Mouse (Mus musculus): ENCODE measurements around the gene Jade1. TPM values are rescaled to one million over a fixed set of nuclear protein-coding genes. Genes with fewer than 3 reads are reported as not detected.

Jade1 gene
- polyA plus RNA-seq, 1 experiment from 2014 or later: 18.9 TPM

DNA sequence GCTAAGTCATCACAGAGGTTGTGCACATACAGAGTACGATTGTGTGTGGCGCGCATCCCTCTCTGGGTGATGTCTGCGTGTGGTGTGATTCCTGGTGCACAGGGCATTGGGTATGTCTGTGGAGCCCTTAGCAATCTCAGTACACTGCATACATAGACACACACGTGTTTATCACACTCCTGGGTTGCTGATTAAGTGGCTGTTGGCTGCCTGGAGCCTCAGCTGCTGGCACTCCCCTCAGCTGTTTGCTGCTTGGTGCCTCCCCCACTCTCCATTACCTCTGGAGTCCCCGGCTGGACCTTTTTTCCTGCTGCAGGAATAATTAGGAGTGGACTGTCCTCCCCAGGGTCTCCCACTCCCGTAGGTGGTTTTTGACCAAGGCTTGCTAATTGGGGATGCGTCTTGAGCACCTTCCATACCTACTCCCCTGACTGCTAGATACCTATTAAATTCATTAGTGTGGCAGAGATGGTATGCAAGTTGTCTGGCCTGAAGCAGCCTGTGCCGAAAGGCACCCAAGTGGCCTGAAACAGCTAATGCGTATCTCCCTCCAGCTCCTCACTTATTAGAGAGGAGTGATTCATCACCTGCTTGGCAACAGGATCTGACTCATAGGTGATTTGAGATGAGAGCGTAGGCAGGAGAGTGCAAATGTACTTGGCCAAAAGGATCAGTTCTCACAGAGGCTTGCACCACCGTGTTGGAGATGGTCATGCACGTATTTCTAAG lies 50.2 kb downstream of the Jade1 start:
- H3K9me3 ChIP-seq (replicated peaks): no peaks in the 10 kb centered on the region
- no peak overlapping the region for H3K27ac ChIP-seq
- WGBS: 89% methylated on average over 13 of the region's 13 CpGs
- no peak overlapping the region for H3K4me2 ChIP-seq
- H3K9ac ChIP-seq: no peak overlapping the region
- H3K4me3 ChIP-seq: no peak overlapping the region
- peaks cover 27% of the 10 kb centered on the region for H3K4me1 ChIP-seq
- H3K27me3 ChIP-seq: no peaks in the 10 kb centered on the region
- ATAC-seq: no peak
- H3K36me3 ChIP-seq (ENCODE audit: poor library complexity, severe bottlenecking): peaks cover 55% of the 10 kb centered on the region

DNA sequence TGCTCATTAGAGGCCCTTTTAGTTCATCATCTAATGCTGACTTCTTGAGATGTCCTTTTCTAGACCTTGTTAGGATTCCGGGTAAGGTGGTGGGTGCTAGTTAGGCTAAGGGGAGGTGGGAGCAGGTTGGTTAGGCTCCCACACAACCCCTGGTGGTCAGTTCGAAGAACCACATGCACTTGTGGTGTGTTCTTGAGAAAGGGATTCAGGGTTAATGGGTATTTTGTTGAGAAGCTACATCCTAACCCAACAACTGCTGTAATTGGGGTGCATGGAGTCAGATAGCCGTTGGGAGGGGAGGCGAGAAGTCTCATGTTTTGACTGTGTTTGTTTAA lies 50.8 kb downstream of the Jade1 start:
- no peak overlapping the region for H3K4me3 ChIP-seq
- no peak overlapping the region for H3K4me2 ChIP-seq
- H3K9ac ChIP-seq: no peak overlapping the region
- WGBS: 91% methylated on average over 4 of the region's 4 CpGs
- no peak overlapping the region for H3K27ac ChIP-seq
- no peaks in the 10 kb centered on the region for H3K9me3 ChIP-seq (replicated peaks)
- no peaks in the 10 kb centered on the region for H3K27me3 ChIP-seq
- ATAC-seq: no peak
- peaks cover 60% of the 10 kb centered on the region for H3K36me3 ChIP-seq (ENCODE audit: poor library complexity, severe bottlenecking)
- peaks cover 27% of the 10 kb centered on the region for H3K4me1 ChIP-seq

DNA sequence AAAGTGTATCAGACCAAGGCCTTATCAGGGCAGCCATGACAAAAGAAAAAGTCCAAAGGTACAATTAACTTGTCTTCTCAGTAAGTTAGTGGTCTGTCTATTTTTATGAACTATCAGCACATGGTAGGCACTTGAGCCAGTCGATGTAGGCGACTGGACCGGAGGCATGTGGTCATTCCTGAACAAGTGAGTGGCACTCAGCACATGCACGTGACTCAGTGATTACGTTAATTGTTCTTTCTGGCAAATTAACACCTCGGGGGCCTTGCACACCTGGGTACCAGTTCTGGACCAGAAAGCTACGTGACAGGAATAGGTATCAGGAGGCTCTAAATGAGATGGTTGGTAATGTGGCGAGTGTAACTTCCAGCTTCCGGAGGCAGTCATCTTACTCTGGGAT lies 51.5 kb downstream of the Jade1 start:
- H3K27me3 ChIP-seq: no peaks in the 10 kb centered on the region

DNA sequence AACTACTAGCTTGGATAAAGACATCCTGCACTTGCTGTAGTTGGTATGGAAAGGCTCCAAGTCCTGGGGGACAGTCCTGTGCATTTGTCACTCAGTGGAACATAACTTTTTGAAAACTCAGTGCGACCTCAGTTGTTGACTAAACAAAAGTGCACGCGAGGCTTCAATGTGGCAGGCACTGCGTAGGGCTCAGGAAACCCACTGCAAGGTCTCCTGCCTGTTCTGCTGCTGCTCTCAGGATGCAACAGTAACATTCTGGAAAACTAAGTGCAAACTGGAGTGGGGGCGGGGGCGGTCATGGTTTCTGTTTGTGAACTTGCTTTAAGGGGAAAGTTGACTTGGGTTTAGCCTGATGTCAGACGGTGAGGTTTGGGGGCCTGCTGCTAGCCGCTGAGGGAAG lies 51.9 kb downstream of the Jade1 start:
- H3K4me2 ChIP-seq: no peak overlapping the region
- peaks cover 69% of the 10 kb centered on the region for H3K36me3 ChIP-seq (ENCODE audit: poor library complexity, severe bottlenecking)
- H3K9ac ChIP-seq: no peak overlapping the region
- WGBS: 92% methylated on average over 8 of the region's 8 CpGs
- H3K27ac ChIP-seq: no peak overlapping the region
- no peaks in the 10 kb centered on the region for H3K9me3 ChIP-seq (replicated peaks)
- H3K4me3 ChIP-seq: no peak overlapping the region
- H3K4me1 ChIP-seq: peaks cover 25% of the 10 kb centered on the region
- no peaks in the 10 kb centered on the region for H3K27me3 ChIP-seq
- ATAC-seq: no peak

More for the DNA sequence above, 51.5 kb downstream of the Jade1 start:
- Histone ChIP-seq H3K9ac (no peak overlapping the region), H3K4me1 (peaks cover 27% of the 10 kb centered on the region), H3K36me3 (ENCODE audit: poor library complexity, severe bottlenecking) (peaks cover 67% of the 10 kb centered on the region), H3K27ac (no peak overlapping the region), H3K9me3 (replicated peaks) (no peaks in the 10 kb centered on the region), H3K4me2 (no peak overlapping the region), H3K4me3 (no peak overlapping the region)
- no peak for ATAC-seq
- 91% methylated on average over 9 of the region's 9 CpGs for WGBS

DNA sequence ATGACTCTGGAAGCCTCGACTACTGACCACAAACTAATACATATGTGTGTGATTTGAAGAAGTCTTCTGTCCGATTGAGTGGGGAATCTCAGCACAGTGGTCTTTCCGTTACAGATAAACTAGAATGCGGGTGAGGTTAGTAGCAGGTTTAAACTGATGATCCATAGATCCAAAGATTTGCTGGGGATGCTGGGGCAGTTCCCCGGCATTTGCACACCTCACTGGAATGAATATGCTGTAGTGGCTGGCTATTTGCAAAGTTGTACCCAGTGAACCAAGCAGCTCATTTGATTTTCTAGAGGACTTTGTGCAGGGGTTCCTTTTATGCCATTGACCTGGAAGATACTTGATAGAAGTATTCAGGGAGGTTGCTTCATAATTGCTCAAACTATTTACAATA lies 53.5 kb downstream of the Jade1 start:
- Histone ChIP-seq H3K27me3 (no peaks in the 10 kb centered on the region), H3K36me3 (ENCODE audit: poor library complexity, severe bottlenecking) (peaks cover 82% of the 10 kb centered on the region), H3K4me1 (peaks cover 9% of the 10 kb centered on the region), H3K27ac (no peak overlapping the region), H3K9me3 (replicated peaks) (no peaks in the 10 kb centered on the region), H3K4me3 (no peak overlapping the region), H3K9ac (no peak overlapping the region), H3K4me2 (no peak overlapping the region)
- ATAC-seq: no peak
- 88% methylated on average over 5 of the region's 5 CpGs for WGBS

DNA sequence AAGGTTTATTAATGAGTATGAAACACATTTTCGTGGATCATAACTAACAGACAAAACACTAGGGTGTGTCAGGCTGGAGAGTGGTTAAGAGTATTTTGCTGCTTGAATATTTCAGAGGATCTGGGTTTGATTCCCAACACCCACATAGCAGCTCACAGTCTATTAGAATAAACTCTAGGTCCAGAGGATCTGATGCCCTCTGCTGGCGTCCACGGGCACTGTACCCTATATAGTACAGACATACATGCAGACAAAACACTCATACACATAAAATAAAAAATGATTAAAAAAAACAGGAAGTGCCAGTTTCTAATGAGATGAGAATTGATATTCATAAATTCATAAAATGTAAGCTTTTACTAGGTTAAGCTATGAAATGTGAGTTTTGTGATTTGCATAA lies 56.7 kb downstream of the Jade1 start:
- no peaks in the 10 kb centered on the region for H3K4me1 ChIP-seq
- H3K27ac ChIP-seq: no peak overlapping the region
- no peak overlapping the region for H3K4me3 ChIP-seq
- ATAC-seq: no peak; the same call in 1 of the 2 replicates
- WGBS: 92% methylated on average over 3 of the region's 3 CpGs
- no peak overlapping the region for H3K4me2 ChIP-seq
- peaks cover 61% of the 10 kb centered on the region for H3K36me3 ChIP-seq (ENCODE audit: poor library complexity, severe bottlenecking)
- no peaks in the 10 kb centered on the region for H3K27me3 ChIP-seq
- no peaks in the 10 kb centered on the region for H3K9me3 ChIP-seq (replicated peaks)
- H3K9ac ChIP-seq: no peak overlapping the region

GRCm38 (mm10) chr3:41613706-41614105 lies 58.2 kb downstream of the Jade1 start:
- WGBS: 92% methylated on average over 9 of the region's 9 CpGs
- Histone ChIP-seq H3K9ac (no peak overlapping the region), H3K4me2 (no peak overlapping the region), H3K36me3 (ENCODE audit: poor library complexity, severe bottlenecking) (peaks cover 55% of the 10 kb centered on the region), H3K27ac (no peak overlapping the region), H3K9me3 (replicated peaks) (no peaks in the 10 kb centered on the region), H3K4me3 (no peak overlapping the region), H3K4me1 (peaks cover 3% of the 10 kb centered on the region; the same call in 1 of the 2 replicates), H3K27me3 (no peaks in the 10 kb centered on the region)
- peak; percentile 25; the same call in 1 of the 2 replicates for ATAC-seq

- H3K36me3 ChIP-seq (ENCODE audit: poor library complexity, severe bottlenecking): peaks cover 48% of the 10 kb centered on the region
- H3K27ac ChIP-seq: no peak overlapping the region
- H3K27me3 ChIP-seq: no peaks in the 10 kb centered on the region
- no peak overlapping the region for H3K4me2 ChIP-seq
- WGBS: 89% methylated on average over 5 of the region's 5 CpGs
- H3K4me1 ChIP-seq: peaks cover 3% of the 10 kb centered on the region; the same call in 1 of the 2 replicates
- no peak overlapping the region for H3K9ac ChIP-seq
- no peaks in the 10 kb centered on the region for H3K9me3 ChIP-seq (replicated peaks)
- no peak overlapping the region for H3K4me3 ChIP-seq
- no peak for ATAC-seq
Measured at GRCm38 (mm10) chr3:41614230-41614985, 58.9 kb downstream of the Jade1 start.

DNA sequence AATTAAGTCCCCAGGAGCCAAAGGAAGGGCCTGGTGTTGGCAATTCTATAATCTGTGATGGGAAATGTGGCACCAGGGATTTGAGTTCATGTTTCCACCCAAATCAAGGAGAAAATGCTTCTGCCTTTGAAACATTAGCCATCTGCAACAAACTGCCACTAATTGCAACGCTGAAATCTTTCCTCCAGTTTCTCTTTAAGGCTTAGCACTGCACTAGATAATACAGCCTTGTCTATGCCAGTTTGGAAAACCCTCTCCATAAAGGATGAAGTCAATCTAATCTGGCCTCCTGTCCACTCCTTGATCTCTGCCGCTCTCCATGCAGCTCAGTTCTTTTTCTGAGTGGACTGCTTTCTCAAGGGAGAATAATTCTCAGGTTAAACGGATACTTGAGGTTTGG lies 62.5 kb downstream of the Jade1 start:
- H3K27ac ChIP-seq: peak overlapping the region; percentile 55; the same call in 1 of the 2 replicates
- peaks cover 20% of the 10 kb centered on the region for H3K36me3 ChIP-seq (ENCODE audit: poor library complexity, severe bottlenecking)
- H3K4me2 ChIP-seq: no peak overlapping the region
- H3K4me3 ChIP-seq: no peak overlapping the region
- H3K27me3 ChIP-seq: no peaks in the 10 kb centered on the region
- no peak overlapping the region for H3K9ac ChIP-seq
- 67% methylated on average over 3 of the region's 3 CpGs for WGBS
- no peak for ATAC-seq
- no peaks in the 10 kb centered on the region for H3K9me3 ChIP-seq (replicated peaks)
- peaks cover 3% of the 10 kb centered on the region; the same call in 1 of the 2 replicates for H3K4me1 ChIP-seq

DNA sequence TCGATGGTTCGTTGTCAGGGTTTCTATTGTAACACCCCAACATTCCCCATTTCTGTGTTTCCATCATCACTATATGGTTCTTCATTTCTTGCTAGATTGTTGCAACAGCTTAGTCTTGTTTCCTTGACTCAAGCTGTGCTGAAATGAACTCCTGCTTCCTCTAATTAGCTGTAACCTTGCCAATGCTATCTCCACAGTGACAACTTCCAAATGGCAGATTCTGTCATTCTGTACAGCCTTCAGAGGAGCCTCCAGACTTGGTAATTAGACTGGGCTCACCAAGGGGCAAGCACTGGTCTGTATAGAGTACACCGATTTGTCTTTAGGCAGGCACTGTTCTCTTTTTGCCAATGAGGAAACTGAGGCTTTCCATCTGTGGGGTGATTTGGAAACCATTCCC lies 63.0 kb downstream of the Jade1 start:
- H3K36me3 ChIP-seq (ENCODE audit: poor library complexity, severe bottlenecking): peaks cover 19% of the 10 kb centered on the region
- peak; percentile 76 for ATAC-seq
- peaks cover 3% of the 10 kb centered on the region; the same call in 1 of the 2 replicates for H3K4me1 ChIP-seq
- H3K4me3 ChIP-seq: no peak overlapping the region
- H3K27ac ChIP-seq: peak overlapping the region; percentile 55; the same call in 1 of the 2 replicates
- no peak overlapping the region for H3K9ac ChIP-seq
- H3K9me3 ChIP-seq (replicated peaks): no peaks in the 10 kb centered on the region
- H3K4me2 ChIP-seq: no peak overlapping the region
- WGBS: 59% methylated on average over 3 of the region's 3 CpGs
- no peaks in the 10 kb centered on the region for H3K27me3 ChIP-seq

GRCm38 (mm10) chr3:41620971-41621370 lies 65.4 kb downstream of the Jade1 start:
- no peaks in the 10 kb centered on the region for H3K27me3 ChIP-seq
- H3K4me1 ChIP-seq: peaks cover 3% of the 10 kb centered on the region; the same call in 1 of the 2 replicates
- WGBS: 86% methylated on average over 7 of the region's 7 CpGs
- no peak overlapping the region for H3K27ac ChIP-seq
- H3K9ac ChIP-seq: no peak overlapping the region
- H3K36me3 ChIP-seq (ENCODE audit: poor library complexity, severe bottlenecking): 0 out of 2 replicates have a peak, but pooled peaks cover 6% of the 10 kb centered on the region
- H3K9me3 ChIP-seq (replicated peaks): no peaks in the 10 kb centered on the region
- no peak overlapping the region for H3K4me3 ChIP-seq
- ATAC-seq: no peak
- no peak overlapping the region for H3K4me2 ChIP-seq

GRCm38 (mm10) chr3:41655642-41656041 lies 100.1 kb downstream of the Jade1 start:
- Histone ChIP-seq H3K27me3 (no peaks in the 10 kb centered on the region), H3K4me3 (no peak overlapping the region), H3K9me3 (replicated peaks) (no peaks in the 10 kb centered on the region), H3K9ac (no peak overlapping the region), H3K36me3 (ENCODE audit: poor library complexity, severe bottlenecking) (peaks cover 29% of the 10 kb centered on the region), H3K27ac (no peak overlapping the region), H3K4me1 (no peaks in the 10 kb centered on the region), H3K4me2 (no peak overlapping the region)
- ATAC-seq: no peak
- WGBS: 100% methylated on average over 1 of the region's 1 CpGs

Measured in forebrain, embryonic 13.5 days (tissue).